Mouse (Mus musculus) effector memory CD4-positive, alpha-beta T cell, adult 5 months (primary cell): Measurements from ENCODE around the gene 4930432K21Rik. TPM values are rescaled to one million over a fixed set of nuclear protein-coding genes. Genes with fewer than 3 reads are reported as not detected.

ENCODE experiments used
- polyA plus RNA-seq: library from polyadenylated mRNA; unstranded; fragments of 100-300 nt; shearing (Covaris generic); gene quantifications from one replicate; pipeline ENCODE4 v1.2.1, GENCODE M21; 2017

4930432K21Rik gene
- polyA plus RNA-seq = 0.56 TPM

DNA sequence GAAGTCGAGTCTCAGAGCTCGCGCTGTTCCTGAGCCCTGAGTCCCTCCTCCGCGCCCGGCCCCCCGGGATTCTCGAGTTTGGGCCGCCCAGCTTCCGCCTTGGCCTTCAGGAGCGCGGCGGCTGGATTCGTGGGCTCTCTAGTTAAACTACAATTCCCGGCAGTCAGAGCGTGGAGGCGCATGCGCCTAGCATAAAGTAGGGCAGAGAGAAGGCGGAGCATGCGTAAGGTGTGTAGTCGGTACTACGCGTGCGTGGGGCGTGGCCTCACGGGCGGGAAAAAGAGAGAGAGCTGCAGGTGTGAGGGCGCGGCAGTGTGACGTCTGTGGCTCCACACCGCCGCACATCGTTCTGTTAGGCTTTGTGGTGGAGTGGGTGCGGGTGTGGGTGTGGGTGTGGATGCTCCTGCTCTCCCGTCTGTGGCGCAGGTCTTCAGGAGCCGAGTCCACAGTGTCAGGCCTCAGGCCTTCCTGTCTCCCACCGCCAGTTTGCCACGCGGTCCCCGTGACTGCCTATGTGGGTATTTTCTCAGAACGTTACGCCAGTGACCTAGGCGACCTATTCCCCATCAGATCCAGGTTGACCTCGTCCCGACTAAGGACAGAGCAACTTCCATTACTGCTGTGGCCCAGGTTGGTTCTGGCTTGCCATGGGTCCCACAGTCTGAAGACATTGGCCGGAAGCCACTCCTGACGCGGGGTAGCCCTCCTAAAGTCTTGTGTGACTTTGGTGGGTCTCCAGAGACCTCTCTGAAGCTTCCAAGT lies at the start of gene 4930432K21Rik, which contains the start of gene Cc2d1a:
Gene 4930432K21Rik, plus strand, starts transcription at position 257 of the 762 bp plus-strand sequence.
Gene Cc2d1a, minus strand, starts transcription at position 168 of the 762 bp plus-strand sequence.

GRCm38 (mm10) chr8:84104697-84105609 lies 42.9 kb upstream of the 4930432K21Rik start, which contains the start of gene Dcaf15:
Gene Dcaf15, minus strand, starts transcription at chr8:84104768.

GRCm38 (mm10) chr8:84125656-84126055 lies 22.2 kb upstream of the 4930432K21Rik start, which contains the start of gene Podnl1:
Gene Podnl1, plus strand, starts transcription at chr8:84125989.

GRCm38 (mm10) chr8:84185117-84185516 lies 37.3 kb downstream of the 4930432K21Rik start, which contains the start of gene Nanos3:
Gene Nanos3, minus strand, starts transcription at chr8:84185217.

Other genes with a start within 250 kb of the 4930432K21Rik start
- 7.7 TPM for gene Adgrl1, start 247.9 kb upstream of the 4930432K21Rik start, polyA plus RNA-seq
- 0.62 TPM for gene Gm10644, start 192.8 kb upstream of the 4930432K21Rik start, polyA plus RNA-seq
- gene Asf1b, start 192.5 kb upstream of the 4930432K21Rik start, polyA plus RNA-seq = 7.1 TPM
- gene Prkaca, start 175.0 kb upstream of the 4930432K21Rik start, polyA plus RNA-seq = 36.3 TPM
- 6.2 TPM for gene Samd1, start 150.4 kb upstream of the 4930432K21Rik start, polyA plus RNA-seq
- not detected for gene 1700067K01Rik, start 146.5 kb upstream of the 4930432K21Rik start, polyA plus RNA-seq
- gene 2210011C24Rik, start 135.9 kb upstream of the 4930432K21Rik start, polyA plus RNA-seq = 1.6 TPM
- 7.7 TPM for gene Palm3, start 126.6 kb upstream of the 4930432K21Rik start, polyA plus RNA-seq
- 221 TPM for gene Il27ra, start 105.4 kb upstream of the 4930432K21Rik start, polyA plus RNA-seq
- 1.6 TPM for gene Rln3, start 103.0 kb upstream of the 4930432K21Rik start, polyA plus RNA-seq
- 1.7 TPM for gene Gm10643, start 82.9 kb upstream of the 4930432K21Rik start, polyA plus RNA-seq
- gene Rfx1, start 81.2 kb upstream of the 4930432K21Rik start, polyA plus RNA-seq = 34.0 TPM
- 31.7 TPM for gene Dcaf15, start 43.3 kb upstream of the 4930432K21Rik start, polyA plus RNA-seq
- gene Podnl1, start 22.0 kb upstream of the 4930432K21Rik start, polyA plus RNA-seq = 30.8 TPM
- gene Cc2d1a, start 89 bp upstream of the 4930432K21Rik start, polyA plus RNA-seq = 43.2 TPM
- not detected for gene Nanos3, start 37.2 kb downstream of the 4930432K21Rik start, polyA plus RNA-seq
- 53.2 TPM for gene Zswim4, start 89.0 kb downstream of the 4930432K21Rik start, polyA plus RNA-seq
- gene D8Ertd738e, start 101.7 kb downstream of the 4930432K21Rik start, polyA plus RNA-seq = 577 TPM
- 117 TPM for gene Mri1, start 109.3 kb downstream of the 4930432K21Rik start, polyA plus RNA-seq
- 19.3 TPM for gene Ccdc130, start 122.4 kb downstream of the 4930432K21Rik start, polyA plus RNA-seq
- 7.6 TPM for gene Cacna1a, start 240.4 kb downstream of the 4930432K21Rik start, polyA plus RNA-seq